Mouse (Mus musculus) left cerebral cortex, postnatal 25 days (tissue): ENCODE results near the gene Fbxo21. TPM values are rescaled to one million over a fixed set of nuclear protein-coding genes. Genes with fewer than 3 reads are reported as not detected.
A peak's percentile ranks its signal among the peaks of the same experiment; 100 is the strongest.

Source experiments
- DNase-seq, 2 experiments: peaks; one replicate each; pipeline ENCODE4 v3.0.0; 2022; ENCODE audit warnings: low spot score in 2 of 2, mixed read lengths in 1 of 2
- intact Hi-C: fragments of 180-260 bp; cut with DNase I; formaldehyde crosslinking; loops from one replicate; pipeline ENCODE4 v1.15.1; 2025
- total RNA-seq, 2 experiments: library from RNA; stranded (reverse); gene quantifications; 2 replicates each; pipeline ENCODE4 v1.2.3; 2021

Gene Fbxo21
- total RNA-seq, 2 experiments from 2014 or later = 105 to 110 TPM

DNA sequence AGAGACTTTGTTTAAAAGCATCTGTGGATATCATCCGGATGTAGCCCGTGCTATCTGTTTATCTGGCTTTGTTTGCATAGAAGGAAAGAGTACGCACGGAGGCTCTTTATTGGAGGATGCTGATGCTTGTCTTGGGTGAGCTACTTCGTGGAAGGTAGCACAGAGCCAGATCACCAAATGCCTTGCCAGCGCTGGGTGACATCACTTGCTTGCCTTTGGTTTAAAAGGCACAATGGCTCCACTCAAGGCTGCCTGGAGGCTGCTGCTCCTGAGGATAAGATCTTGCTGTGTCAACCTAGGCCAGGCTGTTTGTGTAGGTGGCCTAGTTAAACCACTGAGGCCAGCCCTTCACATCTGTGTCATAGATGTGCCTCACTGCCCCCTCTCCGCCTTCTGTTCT is 34.3 kb downstream of the Fbxo21 start:
- intact Hi-C loops = no loop called here
- DNase-seq = no peak

DNA sequence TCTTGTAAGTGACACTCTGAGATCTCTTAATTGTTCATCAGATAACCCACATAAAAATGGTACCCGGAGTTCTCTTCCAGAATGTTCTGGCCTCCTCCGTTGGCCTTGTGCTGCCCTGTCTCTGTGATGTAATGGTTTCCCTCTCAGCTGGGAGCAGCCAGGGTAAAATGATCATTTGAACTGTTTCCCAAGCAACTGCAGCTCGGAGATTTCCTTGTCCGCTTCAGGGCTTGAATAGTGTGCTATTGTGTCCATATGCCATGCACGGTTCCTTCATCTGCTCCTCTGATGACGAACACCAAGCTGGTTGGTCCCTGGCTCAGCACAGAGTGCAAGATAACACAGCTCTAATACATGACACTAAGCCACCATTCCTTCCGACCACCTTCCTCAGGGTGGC is 35.3 kb downstream of the Fbxo21 start:
- intact Hi-C loops = no loop called here
- DNase-seq = no peak

DNA sequence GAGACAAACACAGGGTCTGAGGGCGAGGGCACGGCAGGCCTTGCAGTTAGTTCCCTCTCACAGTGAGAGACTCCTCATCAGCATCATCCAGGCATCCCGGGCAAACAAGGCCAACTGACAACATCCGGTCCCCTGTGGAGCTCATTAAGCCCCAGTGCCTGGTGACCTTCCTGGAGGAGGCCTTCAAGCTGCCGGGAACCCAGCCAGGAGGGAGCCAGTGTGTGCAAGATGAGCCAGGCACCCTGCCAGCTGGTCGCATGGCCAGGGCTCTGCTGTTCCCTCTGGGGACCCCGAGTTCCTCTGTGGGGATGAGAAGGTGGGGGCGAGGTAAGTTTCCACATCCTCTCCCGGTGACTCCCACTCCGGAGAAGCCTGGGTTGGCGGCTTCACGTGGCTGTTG is 38.5 kb downstream of the Fbxo21 start:
- intact Hi-C loops = no loop called here
- DNase-seq = peak in 1 of 2 experiments; percentile 56

DNA sequence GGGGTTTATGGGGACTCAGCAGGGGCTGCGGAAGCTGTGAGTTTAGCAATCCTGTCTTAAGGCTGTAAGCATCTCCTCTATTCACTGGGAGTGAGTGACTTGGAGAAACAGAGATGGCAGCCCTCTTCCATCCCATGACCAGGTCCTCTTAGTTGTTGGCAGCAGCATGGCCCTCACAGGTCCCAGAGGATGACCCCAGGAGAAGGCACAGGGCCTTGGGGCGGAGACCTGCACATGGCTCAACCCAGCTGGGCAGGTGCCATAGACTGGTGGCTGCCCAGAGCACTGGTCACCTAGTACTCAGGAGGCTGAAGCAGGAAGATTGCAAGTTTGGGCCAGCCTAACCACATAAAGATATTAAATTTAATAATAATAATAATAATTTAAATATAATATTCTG is 39.1 kb downstream of the Fbxo21 start:
- intact Hi-C loops = no loop called here

DNA sequence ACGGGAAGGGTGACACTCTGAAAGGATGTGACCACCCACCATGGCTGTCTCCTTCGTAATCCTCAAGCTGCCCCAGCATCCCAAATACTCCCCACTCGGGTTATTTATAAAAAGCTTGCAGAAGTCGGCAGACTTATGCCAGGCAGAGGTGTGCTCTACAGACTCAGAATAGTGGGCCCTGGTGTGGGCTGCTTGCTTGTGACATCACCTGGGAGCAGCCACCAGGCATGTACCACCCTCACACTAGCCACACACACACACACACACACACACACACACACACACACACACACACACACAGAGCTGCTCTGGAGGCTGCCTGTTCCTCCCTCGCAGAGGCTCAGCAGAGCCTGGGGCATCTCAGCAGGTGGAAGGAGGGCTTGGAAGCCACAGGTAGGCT is 41.0 kb downstream of the Fbxo21 start:
- intact Hi-C loops = no loop called here
- peak in 1 of 2 experiments; percentile 69 for DNase-seq

More for the DNA sequence above, 39.1 kb downstream of the Fbxo21 start:
- no peak for DNase-seq

DNA sequence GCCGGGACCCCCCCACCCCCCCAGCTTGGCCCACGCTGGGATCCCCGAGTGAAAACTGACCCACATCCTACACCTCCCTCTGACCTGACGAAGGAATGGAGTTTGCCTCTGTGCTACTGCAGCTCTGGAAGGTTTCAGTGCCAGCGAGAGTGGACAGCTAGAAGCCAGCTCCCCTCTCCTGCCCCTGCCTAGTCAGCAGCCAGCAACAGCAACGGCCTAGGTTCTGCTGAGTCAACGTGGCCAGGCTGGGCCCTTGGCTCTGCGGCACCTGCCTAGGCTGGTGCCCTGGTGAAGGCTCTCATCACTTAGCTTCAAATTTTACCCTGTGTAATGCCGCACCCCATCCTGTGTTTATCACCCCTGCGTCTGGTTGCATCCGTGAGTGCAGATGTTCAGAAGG is 43.4 kb downstream of the Fbxo21 start:
- DNase-seq = no peak
- intact Hi-C loops = no loop called here

DNA sequence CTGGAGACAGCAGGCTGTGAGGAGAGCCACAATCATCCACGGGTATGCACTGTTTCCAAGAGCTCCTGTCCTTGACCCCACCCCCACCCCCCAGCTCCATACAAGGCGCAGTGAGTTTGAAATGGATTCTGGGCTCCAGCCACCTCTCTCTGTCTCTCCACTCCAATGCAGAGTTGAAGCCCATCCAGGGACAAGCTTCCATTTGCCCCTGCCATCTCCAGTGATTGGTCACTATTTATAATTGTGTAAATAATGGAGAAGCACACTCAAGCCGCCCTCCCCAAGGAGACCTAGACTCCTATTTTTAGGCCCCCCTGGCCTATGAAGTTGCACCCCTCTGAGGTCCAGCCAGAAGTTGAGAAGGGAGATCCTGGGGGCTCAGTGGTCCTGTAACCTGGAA is 46.5 kb downstream of the Fbxo21 start:
- no peak for DNase-seq
- intact Hi-C loops = no loop called here

DNA sequence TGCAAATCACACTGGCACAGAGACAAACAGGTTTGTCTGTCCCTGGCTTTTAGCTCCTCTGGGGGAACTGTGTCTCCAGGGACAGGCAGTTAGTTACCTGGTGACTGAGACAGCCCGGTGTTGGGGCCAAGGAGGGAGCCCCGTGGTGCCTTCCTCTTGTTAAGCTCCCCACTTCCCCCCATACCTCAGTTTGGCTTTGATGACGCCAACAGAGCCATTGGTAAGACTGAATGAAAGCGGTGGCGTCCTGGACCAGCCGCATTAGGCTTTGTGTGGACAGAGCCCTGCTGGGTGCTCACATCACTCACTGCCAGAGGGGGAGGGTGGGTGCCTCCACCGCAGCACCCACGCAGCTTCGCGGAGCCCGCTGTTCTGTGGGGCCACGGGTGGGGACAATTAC is 49.4 kb downstream of the Fbxo21 start:
- DNase-seq = no peak
- intact Hi-C loops = loop anchor here (5.0 kb wide), 1 partner anchor 41 kb away; no protein-coding TSS in a partner anchor

DNA sequence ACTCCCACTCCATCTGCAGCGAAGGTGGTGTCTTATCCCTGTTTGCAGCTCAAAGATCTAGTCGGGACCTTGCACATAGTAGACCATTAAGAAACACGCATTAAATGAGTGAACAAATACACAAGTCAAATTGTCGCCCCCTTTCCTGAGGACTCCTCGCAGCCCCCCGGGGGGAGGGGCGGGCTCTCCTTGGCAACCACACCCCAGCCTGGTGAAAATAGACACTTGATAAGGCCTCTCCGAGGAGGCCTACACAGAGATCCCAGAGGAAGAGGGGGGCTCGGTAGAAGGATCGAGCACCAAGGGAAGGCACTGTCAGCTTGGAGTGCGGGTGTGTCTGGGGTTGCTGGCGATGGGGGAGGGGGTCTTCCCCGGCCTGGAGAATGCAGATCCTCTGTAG is 49.8 kb downstream of the Fbxo21 start:
- intact Hi-C loops = loop anchor here (5.0 kb wide), 1 partner anchor 41 kb away; no protein-coding TSS in a partner anchor
- no peak for DNase-seq

DNA sequence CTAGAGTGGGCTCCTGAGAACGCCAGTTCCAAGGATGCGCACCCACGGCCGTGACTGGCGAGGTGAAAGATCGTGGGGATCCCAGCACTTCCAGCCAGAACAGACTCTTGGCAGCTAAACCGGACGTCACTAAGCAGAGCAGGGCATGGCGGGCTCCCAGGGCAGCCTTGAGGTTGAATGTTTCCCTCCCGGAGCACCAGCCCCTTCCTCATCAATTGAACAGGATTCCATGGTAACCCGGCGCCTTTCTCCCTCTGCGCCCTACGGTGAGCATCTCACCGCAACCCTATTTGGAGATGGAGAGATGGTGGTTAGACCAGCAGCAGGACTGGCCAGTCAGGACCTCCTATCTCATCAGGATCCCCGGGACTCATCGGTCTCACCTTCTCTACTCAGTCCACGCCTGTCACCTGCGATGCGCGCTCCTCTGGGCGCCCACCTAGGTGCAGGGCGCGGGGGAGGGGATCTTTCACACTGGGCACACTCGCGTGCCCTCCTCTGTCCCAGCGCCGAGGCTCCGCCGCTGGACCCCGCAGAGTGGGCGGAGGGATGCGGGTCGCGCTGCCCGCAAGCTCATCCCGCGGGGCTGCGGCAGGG is 50.7 kb downstream of the Fbxo21 start:
- no peak for DNase-seq
- intact Hi-C loops = loop anchor here (5.0 kb wide), 1 partner anchor 40 kb away; no protein-coding TSS in a partner anchor

DNA sequence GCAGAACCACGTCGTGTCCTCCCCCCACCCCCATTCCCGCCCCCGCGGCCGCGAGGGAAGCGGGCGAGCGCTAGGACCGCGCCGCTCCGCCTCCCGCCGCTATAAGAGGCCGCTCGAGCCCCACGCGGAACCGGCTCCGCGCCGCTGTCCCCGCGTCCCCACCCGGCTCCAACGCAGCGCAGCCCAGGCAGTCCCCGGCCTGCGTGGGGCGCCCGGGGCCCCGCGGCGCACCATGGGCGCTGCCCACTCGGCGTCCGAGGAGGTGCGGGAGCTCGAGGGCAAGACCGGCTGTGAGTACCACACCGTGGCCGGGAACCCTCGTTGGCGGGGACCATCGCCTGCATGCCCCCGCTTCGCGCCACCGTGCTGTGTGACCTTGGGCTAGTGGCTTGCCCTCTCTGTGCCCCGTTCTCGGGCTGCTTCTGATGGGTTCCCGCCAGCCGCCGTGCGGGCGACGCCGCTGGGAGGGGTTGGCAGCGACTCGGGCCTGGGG is 51.2 kb downstream of the Fbxo21 start, which contains the start of gene Tesc:
TSS of gene Tesc (plus strand) at position 46 of the 493 bp plus-strand sequence.
- no peak for DNase-seq
- intact Hi-C loops = loop anchor here (5.0 kb wide), 1 partner anchor 40 kb away; no protein-coding TSS in a partner anchor

DNA sequence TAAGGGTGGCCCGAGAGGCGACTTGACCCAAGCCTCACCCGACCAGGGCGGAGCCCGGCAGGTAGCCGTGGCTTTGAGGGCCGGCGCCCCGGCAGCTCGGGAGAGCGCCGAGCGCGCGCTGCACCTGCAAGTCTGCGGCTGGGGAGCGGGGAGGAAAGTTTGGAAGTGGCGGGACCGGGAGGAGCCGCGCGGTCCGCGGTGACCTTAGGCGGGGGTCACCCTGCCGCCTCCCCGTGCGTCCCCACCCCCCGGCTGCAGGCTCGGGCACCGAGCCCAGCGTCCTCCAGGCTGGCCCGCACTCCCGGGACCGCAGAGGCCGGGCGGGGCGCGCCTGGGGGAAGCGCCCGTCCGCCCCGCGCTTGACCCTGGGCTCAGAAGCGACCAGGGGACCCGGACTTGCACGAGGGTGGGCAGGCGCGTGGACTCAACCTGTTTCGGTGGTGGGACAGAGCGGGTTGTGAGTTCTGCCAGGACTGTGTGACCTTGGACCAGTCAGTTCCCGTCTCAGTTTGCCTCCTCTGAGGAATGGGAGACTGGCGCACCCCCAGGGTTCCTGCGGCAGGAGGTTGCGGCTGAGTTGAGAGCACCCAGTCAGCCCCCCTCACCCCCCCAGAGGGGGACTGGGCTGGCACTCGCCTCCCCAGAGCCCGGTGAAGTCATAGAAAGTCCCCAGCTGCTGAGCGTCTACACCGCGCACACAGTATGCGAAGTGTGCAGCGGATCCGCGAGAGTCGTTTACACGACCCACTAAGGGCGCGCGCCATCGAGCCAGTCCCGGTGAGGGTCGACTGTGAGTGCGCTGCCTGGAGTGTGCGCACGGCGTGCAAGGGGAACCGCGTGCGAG is 51.9 kb downstream of the Fbxo21 start:
- intact Hi-C loops = loop anchor here (1.0 to 5.0 kb wide), 2 partner anchors 9 to 39 kb away; no protein-coding TSS in a partner anchor
- no peak for DNase-seq

DNA sequence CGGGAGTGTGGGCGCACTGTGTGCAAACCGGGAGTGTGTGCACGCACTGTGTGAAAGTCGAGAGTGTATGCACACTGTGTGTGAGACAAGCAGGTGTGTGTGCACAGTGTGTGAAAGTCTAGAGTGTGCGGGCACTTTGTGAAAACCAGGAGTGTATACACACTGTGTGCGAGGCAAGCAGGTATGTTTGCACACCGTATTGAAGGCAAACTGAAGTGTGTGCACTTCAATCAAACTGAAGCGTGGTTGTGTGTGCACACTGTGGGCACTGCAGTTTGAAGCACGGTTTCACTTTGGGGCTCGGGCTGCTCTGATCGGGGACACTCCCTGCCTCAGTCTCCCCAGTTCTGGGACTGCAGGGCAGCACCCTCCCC is 52.5 kb downstream of the Fbxo21 start:
- no peak for DNase-seq
- intact Hi-C loops = loop anchor here (1.0 to 5.0 kb wide), 2 partner anchors 8 to 38 kb away; no protein-coding TSS in a partner anchor

DNA sequence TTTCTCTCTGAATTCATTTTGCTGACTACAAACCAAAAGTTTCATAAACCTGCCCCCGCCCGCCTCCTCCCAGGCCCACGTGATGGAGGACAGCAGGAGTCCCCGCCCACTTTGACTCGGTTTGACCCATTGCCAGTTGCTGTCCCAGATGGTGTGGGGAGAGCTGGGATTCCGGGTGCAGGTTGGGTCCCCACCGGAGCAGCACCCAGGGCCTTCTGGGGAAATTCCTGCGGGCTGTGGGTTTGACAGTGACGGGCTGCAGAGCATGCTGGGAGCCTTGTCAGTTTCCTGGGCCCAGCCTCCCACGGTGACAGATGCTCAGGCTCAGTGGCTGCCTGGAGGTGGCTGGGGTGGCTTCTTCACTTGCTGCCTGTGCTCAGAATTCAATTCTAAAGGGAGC is 52.9 kb downstream of the Fbxo21 start:
- peak; percentile 81 to 95 for DNase-seq
- intact Hi-C loops = loop anchor here (1.0 to 5.0 kb wide), 2 partner anchors 8 to 38 kb away; no protein-coding TSS in a partner anchor

DNA sequence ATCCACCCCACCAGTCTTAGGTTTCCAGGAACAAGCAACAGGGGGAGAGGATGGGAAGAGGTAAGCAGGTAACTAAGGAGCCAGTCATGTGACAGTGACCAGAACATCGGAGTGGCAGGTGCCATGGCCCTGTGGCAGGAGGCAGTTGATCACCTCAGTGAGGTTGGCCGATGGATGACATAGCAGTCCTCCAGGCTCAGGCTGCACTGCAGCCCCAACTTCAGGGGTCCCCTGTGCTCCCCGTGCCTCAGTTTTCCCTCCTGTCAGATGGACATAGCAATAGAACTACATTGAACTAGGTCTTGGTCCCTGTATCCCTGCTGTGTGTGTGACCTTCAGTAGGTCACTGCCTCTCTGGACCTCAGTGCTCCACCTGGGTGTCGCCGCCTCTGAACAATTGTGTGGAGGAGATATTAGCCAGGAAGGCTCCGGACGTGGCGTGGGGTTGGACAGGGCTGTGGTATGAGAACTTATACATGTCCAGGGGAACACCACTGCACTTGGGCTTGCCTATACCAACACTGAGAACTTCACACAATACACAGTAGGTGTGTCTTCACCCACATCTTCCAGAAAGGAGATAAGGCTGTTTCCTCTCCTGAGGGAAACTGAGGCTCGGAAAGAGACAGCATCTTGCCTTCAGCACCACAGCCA is 53.6 kb downstream of the Fbxo21 start:
- intact Hi-C loops = no loop called here
- no peak for DNase-seq

DNA sequence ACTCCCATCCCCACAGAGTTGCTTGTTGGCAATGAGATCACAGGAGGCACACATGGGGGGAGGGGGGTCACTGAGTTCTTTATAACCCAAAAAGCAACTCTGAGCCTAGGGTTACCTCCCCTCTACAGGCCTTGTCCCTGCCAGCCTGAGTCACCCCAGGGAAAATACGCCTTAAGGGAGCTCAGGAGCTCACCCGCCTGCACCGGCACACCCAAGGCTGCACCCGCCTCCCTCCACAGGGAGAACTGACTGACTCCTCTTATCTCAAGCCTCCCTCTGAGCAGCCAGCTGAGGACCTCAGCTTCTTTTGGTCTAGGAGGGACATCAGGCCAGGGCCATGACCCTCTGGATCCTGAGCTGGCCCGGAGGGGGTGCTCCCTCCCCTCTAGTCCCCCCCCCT is 54.5 kb downstream of the Fbxo21 start:
- no peak for DNase-seq
- intact Hi-C loops = no loop called here

DNA sequence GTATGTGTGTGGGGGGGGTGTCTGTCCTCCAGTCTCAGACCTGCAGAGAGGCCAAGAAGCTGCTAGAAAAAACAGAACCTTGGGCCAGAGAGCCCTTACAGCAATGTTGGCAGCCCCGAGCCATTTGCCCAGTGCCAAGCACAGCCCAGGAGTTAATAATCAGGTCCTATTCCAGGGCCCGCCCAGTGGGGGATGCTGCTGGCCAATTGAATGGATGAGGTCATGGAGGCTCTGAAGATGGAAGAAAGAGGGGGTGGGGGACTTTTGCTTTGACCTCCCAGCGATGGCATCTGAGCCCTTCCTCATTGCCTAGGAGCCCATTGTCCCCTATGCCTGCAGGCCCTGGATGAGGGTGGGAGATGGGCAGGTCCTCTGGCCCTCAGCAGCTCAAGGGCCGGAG is 55.0 kb downstream of the Fbxo21 start:
- intact Hi-C loops = no loop called here
- DNase-seq = no peak

DNA sequence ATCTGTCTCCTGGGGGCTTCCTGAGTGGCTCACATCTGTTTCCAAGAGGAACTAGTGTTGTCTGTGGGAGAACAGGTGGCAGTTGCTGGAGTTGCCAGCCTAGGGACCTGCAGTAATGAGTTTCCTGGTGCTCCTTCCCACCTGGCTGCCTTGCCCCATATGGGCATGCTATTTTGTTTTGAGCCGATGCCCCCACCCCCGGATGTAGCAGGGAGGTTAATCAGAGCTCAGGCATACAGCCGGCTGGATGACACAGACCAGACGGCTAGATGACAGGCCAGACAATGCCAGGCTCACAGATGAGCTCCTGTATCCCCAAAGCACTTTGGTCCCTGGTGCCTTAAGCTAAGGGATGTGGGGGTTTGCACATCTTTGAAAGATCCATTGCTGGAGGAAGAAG is 56.8 kb downstream of the Fbxo21 start:
- no peak for DNase-seq
- intact Hi-C loops = no loop called here

DNA sequence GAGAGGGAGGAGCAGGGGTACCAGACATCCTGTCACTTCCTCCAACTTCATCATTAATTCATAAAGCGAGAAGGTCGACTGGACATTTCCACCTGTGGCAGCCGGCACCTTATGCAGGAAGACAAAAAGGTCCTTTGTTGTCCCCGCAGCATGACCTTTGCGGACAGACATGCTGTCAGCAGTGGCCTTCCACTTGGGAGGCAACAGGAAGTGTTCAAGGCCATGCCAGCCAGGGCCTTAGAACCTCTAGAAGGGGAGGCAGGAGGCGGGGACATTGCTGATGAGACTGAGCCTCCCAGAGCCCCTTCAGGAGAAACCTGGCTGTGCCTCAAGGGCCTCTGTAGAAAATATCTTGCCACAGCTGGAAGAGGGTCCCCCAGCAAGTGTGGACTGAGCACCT is 57.2 kb downstream of the Fbxo21 start:
- intact Hi-C loops = no loop called here
- no peak for DNase-seq

DNA sequence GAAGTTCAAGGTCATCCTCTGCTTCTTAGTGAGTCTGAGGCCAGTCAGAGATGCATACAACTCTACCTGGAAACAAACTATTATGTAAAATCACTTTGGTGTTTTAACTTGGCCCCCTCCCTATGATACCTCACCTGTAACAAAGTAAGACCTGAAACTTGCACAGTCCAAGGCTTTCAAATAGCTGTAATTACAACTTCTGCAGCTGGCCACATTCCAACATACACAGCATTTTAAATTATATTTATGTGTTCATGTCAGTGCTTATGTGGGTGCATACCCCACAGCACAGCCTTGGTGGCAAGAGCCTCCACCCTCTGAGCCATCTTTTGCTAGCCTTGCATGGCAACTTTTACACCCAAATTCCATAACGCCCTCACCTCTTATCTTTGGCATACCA is 58.1 kb downstream of the Fbxo21 start:
- no peak for DNase-seq
- intact Hi-C loops = no loop called here
